Mouse (Mus musculus) liver, adult 2 months (tissue): ENCODE measurements around the gene Bglap3. TPM values are rescaled to one million over a fixed set of nuclear protein-coding genes. Genes with fewer than 3 reads are reported as not detected.
"Not testable (repeated sequence)": the region's sequence is repeated elsewhere in the genome, so short reads cannot be mapped to it uniquely, and the experiment has no call there.

Experiments used
- DNase-seq: peaks from one replicate; pipeline ENCODE4 v3.0.0-alpha.2; 2011; ENCODE audit warnings: low read depth, low spot score; ENCODE audit errors: extremely low read depth
- H3K27ac ChIP-seq: fragments of 200-500 bp; replicated peaks from 2 replicates; pipeline ENCODE4 v1.5.1; 2012; ENCODE audit warnings: low read depth, mild to moderate bottlenecking, control low read depth, inconsistent platforms, low read length; ENCODE audit not compliant: insufficient read depth
- H3K27me3 ChIP-seq: fragments of 200-500 bp; 2 replicates; pipeline ENCODE4 v1.6.1; 2012; ENCODE audit warnings: mild to moderate bottlenecking, moderate library complexity, low read length, inconsistent platforms; ENCODE audit not compliant: control insufficient read depth, insufficient read depth
- H3K36me3 ChIP-seq: fragments of 200-500 bp; 2 replicates; pipeline ENCODE4 v1.6.1; 2012; ENCODE audit warnings: low read length, inconsistent platforms; ENCODE audit not compliant: control insufficient read depth, insufficient read depth
- H3K4me1 ChIP-seq: fragments of 200-500 bp; 2 replicates; pipeline ENCODE4 v1.6.1; 2011; ENCODE audit warnings: low read length; ENCODE audit not compliant: control insufficient read depth, insufficient read depth
- H3K4me3 ChIP-seq: fragments of 200-500 bp; 2 replicates; pipeline ENCODE4 v1.5.1; 2011; ENCODE audit warnings: low read depth, mild to moderate bottlenecking, control low read depth, low read length, moderate library complexity; ENCODE audit not compliant: insufficient read depth
- H3K79me2 ChIP-seq: fragments of 200-500 bp; 2 replicates; pipeline ENCODE4 v1.6.1; 2012; ENCODE audit warnings: inconsistent platforms, mild to moderate bottlenecking, low read length, moderate library complexity; ENCODE audit not compliant: control insufficient read depth, insufficient read depth
- H3K9ac ChIP-seq: fragments of 200-500 bp; 2 replicates; pipeline ENCODE4 v1.6.1; 2012; ENCODE audit warnings: low read depth, mild to moderate bottlenecking, control low read depth, inconsistent platforms, low read length
- CTCF ChIP-seq: fragments of 200-500 bp; IDR thresholded peaks from 2 replicates; pipeline ENCODE4 v1.5.1; 2011; ENCODE audit warnings: low read depth, low read length, control low read depth
- POLR2A ChIP-seq: fragments of 200-500 bp; IDR thresholded peaks from 2 replicates; pipeline ENCODE4 v1.6.1; 2011; ENCODE audit warnings: low read length, control low read depth; ENCODE audit not compliant: insufficient read depth; ENCODE audit errors: extremely low read depth
- WGBS: fragments of 180-500 bp; shearing (Covaris S2); methylation state at CpG from one replicate; pipeline ENCODE4 v1.1.7; 2018; 5-methylcytosine and 5-hydroxymethylcytosine counted together
- polyA plus RNA-seq: library from polyadenylated mRNA; depleted of rRNA; stranded (reverse); fragments of >200 nt; gene quantifications from 2 replicates; pipeline ENCODE4 v1.2.3, GENCODE M21; 2012; rRNA removed
- total RNA-seq: library from RNA; depleted of rRNA; stranded (reverse); fragments of >200 nt; gene quantifications from 2 replicates; pipeline ENCODE4 v1.2.3, GENCODE M21; 2014; rRNA removed

Bglap3 gene
- total RNA-seq = 0.34 and 0.74 TPM in 2 replicates
- polyA plus RNA-seq = 0.11 and 2.0 TPM in 2 replicates

DNA sequence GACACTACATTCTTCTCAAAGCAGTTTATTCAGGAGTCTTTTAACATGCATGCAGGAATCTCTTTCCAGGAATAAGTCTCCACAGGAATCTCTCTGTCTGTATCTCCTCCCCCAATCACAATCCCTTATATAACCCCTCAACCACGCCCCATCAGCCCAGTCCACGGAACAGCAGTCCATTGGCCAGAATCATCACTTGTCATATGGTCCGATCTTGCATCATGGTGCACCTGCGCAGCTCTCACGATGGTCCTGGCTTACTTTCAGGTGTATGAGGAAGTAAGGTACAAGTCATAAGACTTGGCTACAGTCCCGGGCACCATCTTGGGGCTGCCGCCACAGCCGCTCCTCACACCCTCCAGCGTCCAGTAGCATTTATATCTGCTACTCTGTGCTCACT, at the start of gene Bglap3:
TSS of gene Bglap3 (minus strand) at position 101 of the 400 bp plus-strand sequence.
- WGBS = 94% methylated on average over 9 of the region's 9 CpGs
- H3K27me3 ChIP-seq, H3K27ac ChIP-seq, H3K4me3 ChIP-seq, H3K36me3 ChIP-seq, H3K79me2 ChIP-seq, DNase-seq, H3K4me1 ChIP-seq, H3K9ac ChIP-seq: not testable (repeated sequence)

DNA sequence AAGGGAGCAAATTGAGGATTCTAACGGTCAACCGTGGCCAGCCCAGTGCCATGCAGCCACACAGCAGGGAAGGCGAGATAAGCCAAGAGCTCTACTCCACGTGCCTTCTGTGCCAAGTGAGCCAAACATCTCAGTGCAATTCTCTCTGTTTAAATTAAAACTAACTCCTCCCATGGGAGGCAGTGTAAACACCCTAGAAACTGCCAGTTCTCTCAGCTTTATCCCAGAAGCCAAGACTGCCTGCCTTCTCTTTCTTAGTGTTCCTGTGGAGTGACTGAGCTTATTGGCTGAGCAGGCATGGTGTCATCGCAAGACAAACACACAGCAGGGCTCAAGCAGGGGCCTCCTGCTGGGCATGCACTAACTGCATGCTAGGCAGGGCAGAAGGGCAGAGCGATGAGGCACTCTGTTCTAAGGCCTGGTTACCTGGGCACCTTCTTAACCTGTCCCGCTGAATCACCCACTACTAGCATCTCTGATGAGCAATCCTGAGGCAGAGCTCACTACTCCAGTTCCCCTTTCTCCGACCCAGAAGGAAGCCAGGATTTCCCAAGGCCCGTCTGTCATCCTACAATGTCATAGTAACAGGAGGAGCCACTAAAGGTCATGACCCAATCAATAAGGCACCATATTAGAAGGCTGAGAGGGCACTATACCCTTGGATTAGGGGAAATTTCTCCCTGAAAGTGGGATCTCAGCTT, 49.6 kb upstream of the Bglap3 start:
- peaks cover 7% of the 10 kb centered on the region; the same call in 1 of the 2 replicates for H3K36me3 ChIP-seq
- WGBS = 17% methylated on average over 9 of the region's 9 CpGs
- H3K27me3 ChIP-seq = no peaks in the 10 kb centered on the region
- H3K79me2 ChIP-seq = peaks cover 51% of the 10 kb centered on the region
- H3K4me3 ChIP-seq = no peak overlapping the region
- H3K4me1 ChIP-seq = peaks cover 36% of the 10 kb centered on the region
- H3K9ac ChIP-seq = peak overlapping the region; percentile 42
- peak; percentile 100 for DNase-seq
- peak overlapping the region; percentile 89 for H3K27ac ChIP-seq
- TF ChIP-seq CTCF = no peak; the same call in 1 of the 2 replicates
- peak; percentile 10; the same call in 1 of the 2 replicates for TF ChIP-seq POLR2A

DNA sequence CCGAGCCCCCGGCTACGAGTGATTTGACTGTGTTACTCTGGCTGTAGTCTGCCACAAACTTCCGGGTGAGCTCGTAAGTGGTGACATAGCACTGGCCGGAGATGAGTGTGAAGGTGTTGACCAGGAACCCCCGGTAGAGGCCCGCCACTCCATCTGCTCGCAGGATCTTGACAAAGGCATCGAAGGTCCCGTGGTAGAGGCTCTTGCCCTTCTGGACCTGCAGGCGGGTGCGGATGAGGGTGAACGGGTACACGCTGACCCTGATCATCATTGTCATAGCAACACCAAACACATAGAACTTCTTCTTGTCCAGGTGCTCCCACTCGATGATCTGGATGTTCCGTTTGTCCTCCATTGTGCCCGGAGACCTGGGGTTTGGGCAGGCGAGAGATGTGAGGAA, 48.2 kb upstream of the Bglap3 start:
- H3K9ac ChIP-seq = no peak overlapping the region
- H3K4me3 ChIP-seq = no peak overlapping the region
- H3K36me3 ChIP-seq = peaks cover 7% of the 10 kb centered on the region; the same call in 1 of the 2 replicates

GRCm38 (mm10) chr3:88418016-88418415, 45.5 kb upstream of the Bglap3 start:
- 61% methylated on average over 6 of the region's 6 CpGs for WGBS
- peak overlapping the region; percentile 38 for H3K27ac ChIP-seq
- H3K4me1 ChIP-seq = peaks cover 54% of the 10 kb centered on the region
- H3K9ac ChIP-seq = no peak overlapping the region
- no peak for DNase-seq
- peaks cover 44% of the 10 kb centered on the region for H3K79me2 ChIP-seq
- peaks cover 7% of the 10 kb centered on the region; the same call in 1 of the 2 replicates for H3K36me3 ChIP-seq
- TF ChIP-seq POLR2A = no peak
- no peak for TF ChIP-seq CTCF
- H3K27me3 ChIP-seq = no peaks in the 10 kb centered on the region
- H3K4me3 ChIP-seq = no peak overlapping the region

More for the DNA sequence above, 48.2 kb upstream of the Bglap3 start:
- peaks cover 45% of the 10 kb centered on the region for H3K4me1 ChIP-seq
- H3K27ac ChIP-seq = peak overlapping the region; percentile 77
- TF ChIP-seq CTCF = no peak
- no peak for TF ChIP-seq POLR2A
- 83% methylated on average over 19 of the region's 19 CpGs for WGBS
- H3K79me2 ChIP-seq = peaks cover 51% of the 10 kb centered on the region
- H3K27me3 ChIP-seq = no peaks in the 10 kb centered on the region
- DNase-seq = peak; percentile 42

- TF ChIP-seq POLR2A (no peak), CTCF (no peak)
- Histone ChIP-seq H3K27me3 (no peaks in the 10 kb centered on the region), H3K27ac (peak overlapping the region; percentile 81), H3K36me3 (peaks cover 7% of the 10 kb centered on the region; the same call in 1 of the 2 replicates), H3K4me3 (no peak overlapping the region), H3K9ac (0 out of 2 replicates have a peak overlapping the region, but pooled peaks have one; percentile 26), H3K4me1 (peaks cover 57% of the 10 kb centered on the region), H3K79me2 (peaks cover 36% of the 10 kb centered on the region)
- DNase-seq = peak; percentile 92
- WGBS = 11% methylated on average over 4 of the region's 4 CpGs
Observed at GRCm38 (mm10) chr3:88415668-88416067, 43.1 kb upstream of the Bglap3 start.

DNA sequence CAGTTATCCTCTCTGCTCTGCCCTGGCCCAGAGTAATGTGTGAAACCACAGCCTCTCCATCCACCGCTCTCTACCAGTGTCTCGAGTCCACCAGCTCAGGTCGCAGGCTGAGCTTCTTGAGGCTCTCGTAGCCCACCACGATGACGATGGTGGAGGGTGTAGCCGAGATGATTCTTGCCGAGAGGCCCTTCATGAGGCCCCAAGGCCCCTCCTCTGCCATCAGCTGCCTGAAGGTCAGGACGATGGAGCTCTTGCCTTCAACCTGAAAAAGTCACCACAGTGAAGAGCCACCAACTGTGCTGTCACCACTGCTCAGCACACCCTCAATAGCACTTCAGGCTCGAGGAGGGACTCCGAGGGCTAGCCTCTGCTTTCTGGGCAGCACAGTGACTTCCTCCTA, 40.1 kb upstream of the Bglap3 start:
- DNase-seq = no peak
- H3K27me3 ChIP-seq = no peaks in the 10 kb centered on the region
- H3K9ac ChIP-seq = no peak overlapping the region
- H3K36me3 ChIP-seq = no peaks in the 10 kb centered on the region; the same call in 1 of the 2 replicates
- TF ChIP-seq CTCF (no peak), POLR2A (no peak)
- H3K27ac ChIP-seq = peak overlapping the region; percentile 44; the same call in 1 of the 2 replicates
- H3K4me3 ChIP-seq = no peak overlapping the region
- peaks cover 44% of the 10 kb centered on the region for H3K4me1 ChIP-seq
- 85% methylated on average over 11 of the region's 11 CpGs for WGBS
- H3K79me2 ChIP-seq = peaks cover 9% of the 10 kb centered on the region; the same call in 1 of the 2 replicates
